Mouse (Mus musculus) kidney, postnatal 0 days (tissue): ENCODE measurements around the gene Slc39a11. TPM values are rescaled to one million over a fixed set of nuclear protein-coding genes. Genes with fewer than 3 reads are reported as not detected.

ENCODE experiments used
- ATAC-seq: fragments of 200-750 bp; cut with Nextera tagmentation; replicated peaks from 2 replicates; pipeline ENCODE4 v1.8.0; 2017; ENCODE audit warnings: low read depth, moderate number of reproducible peaks, moderate TSS enrichment, moderate library complexity; ENCODE audit not compliant: low FRiP score
- DNase-seq: peaks from one replicate; pipeline ENCODE4 v3.0.0-alpha.2; 2016; ENCODE audit warnings: low spot score
- H3K27ac ChIP-seq: fragments of 300-500 bp; sonication (generic); 2 replicates; pipeline ENCODE4 v1.5.1; 2014; ENCODE audit warnings: mild to moderate bottlenecking
- H3K27me3 ChIP-seq: fragments of 300-500 bp; sonication (generic); 2 replicates; pipeline ENCODE4 v1.6.1; 2014; ENCODE audit warnings: low read length, mixed read lengths; ENCODE audit not compliant: insufficient read depth
- H3K36me3 ChIP-seq: fragments of 300-500 bp; sonication (generic); 2 replicates; pipeline ENCODE4 v1.6.1; 2014; ENCODE audit warnings: low read length, mixed read lengths; ENCODE audit not compliant: insufficient read depth
- H3K4me1 ChIP-seq: fragments of 300-500 bp; sonication (generic); replicated peaks from 2 replicates; pipeline ENCODE4 v1.6.1; 2014; ENCODE audit warnings: antibody characterized with exemption, low read length, mixed read lengths; ENCODE audit not compliant: insufficient read depth
- H3K4me2 ChIP-seq: fragments of 300-500 bp; sonication (generic); 2 replicates; pipeline ENCODE4 v1.6.1; 2014; ENCODE audit warnings: mild to moderate bottlenecking, low read length, moderate library complexity, mixed read lengths
- H3K4me3 ChIP-seq: fragments of 300-500 bp; sonication (generic); replicated peaks from 2 replicates; pipeline ENCODE4 v1.5.1; 2014; ENCODE audit warnings: low read depth, low read length
- H3K9ac ChIP-seq: fragments of 300-500 bp; sonication (generic); 2 replicates; pipeline ENCODE4 v1.6.1; 2014; ENCODE audit warnings: low read depth, low read length
- H3K9me3 ChIP-seq: fragments of 300-500 bp; sonication (generic); replicated peaks from 2 replicates; pipeline ENCODE4 v1.6.1; 2016; ENCODE audit warnings: low read length, inconsistent platforms, mixed read lengths
- CTCF ChIP-seq: IDR thresholded peaks from 2 replicates; pipeline ENCODE4 v1.5.1; 2016; ENCODE audit warnings: antibody characterized with exemption, low read depth, mild to moderate bottlenecking, moderate library complexity
- WGBS: fragments of 180-500 bp; shearing (Covaris S2); extraction: QIAGEN DNeasy Blood & Tissue Kit; methylation state at CpG from one replicate; pipeline ENCODE4 v1.1.7; 2014; 5-methylcytosine and 5-hydroxymethylcytosine counted together
- polyA plus RNA-seq: library from polyadenylated mRNA; unstranded; fragments of >200 nt; fragmentation: Nextera tagmentation; extraction: Ambion mirVana; gene quantifications from 2 replicates; pipeline ENCODE4 v1.2.1, GENCODE M21; 2015

Slc39a11 gene
- polyA plus RNA-seq, 1 experiment from 2014 or later: 23.3 TPM

GRCm38 (mm10) chr11:113528391-113528790 is 121.5 kb downstream of the Slc39a11 start:
- no peak overlapping the region for H3K9ac ChIP-seq
- no peaks in the 10 kb centered on the region for H3K27me3 ChIP-seq
- no peak overlapping the region for H3K4me3 ChIP-seq
- no peaks in the 10 kb centered on the region for H3K36me3 ChIP-seq
- no peak for DNase-seq
- 87% methylated on average over 3 of the region's 3 CpGs for WGBS
- no peak for ATAC-seq
- H3K4me1 ChIP-seq: no peaks in the 10 kb centered on the region
- no peak overlapping the region for H3K4me2 ChIP-seq
- H3K27ac ChIP-seq: no peak overlapping the region
- TF ChIP-seq CTCF: no peak
- no peaks in the 10 kb centered on the region for H3K9me3 ChIP-seq

- DNase-seq (no peak), ATAC-seq (0 out of 2 replicates have a peak, but pooled peaks have one; percentile 10)
- no peaks in the 10 kb centered on the region for H3K36me3 ChIP-seq
- H3K27ac ChIP-seq: no peak overlapping the region
- H3K9ac ChIP-seq: no peak overlapping the region
- TF ChIP-seq CTCF: no peak
- H3K9me3 ChIP-seq: no peaks in the 10 kb centered on the region
- no peak overlapping the region for H3K4me2 ChIP-seq
- WGBS: 59% methylated on average over 18 of the region's 18 CpGs
- H3K4me1 ChIP-seq: 0 out of 2 replicates have a peak, but pooled peaks cover 4% of the 10 kb centered on the region
- H3K27me3 ChIP-seq: no peaks in the 10 kb centered on the region
- no peak overlapping the region for H3K4me3 ChIP-seq
Observed at GRCm38 (mm10) chr11:113525731-113526130, 124.1 kb downstream of the Slc39a11 start.

DNA sequence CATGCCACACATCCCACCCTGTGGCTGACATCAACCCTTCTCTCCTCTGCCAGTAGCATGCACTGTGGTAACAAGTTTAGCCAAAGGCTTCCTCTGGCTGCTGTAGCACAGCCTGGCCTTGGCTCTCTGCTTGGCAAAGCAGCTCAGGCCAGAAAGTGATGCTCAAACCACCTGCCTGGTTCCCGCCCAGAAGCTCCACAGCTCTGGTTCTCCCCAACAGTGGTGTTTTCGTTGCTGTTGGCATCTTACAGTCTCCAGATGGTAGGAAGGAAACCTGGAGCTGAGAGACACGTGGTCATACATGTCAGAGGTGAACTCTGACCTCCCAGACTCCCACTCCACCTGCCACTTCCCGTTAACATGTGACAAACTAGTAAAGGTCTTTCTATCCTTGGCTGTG is 127.2 kb downstream of the Slc39a11 start:
- WGBS: 83% methylated on average over 4 of the region's 4 CpGs
- no peak for TF ChIP-seq CTCF
- ATAC-seq: no peak
- Histone ChIP-seq H3K4me2 (no peak overlapping the region), H3K9ac (no peak overlapping the region), H3K27me3 (no peaks in the 10 kb centered on the region), H3K9me3 (no peaks in the 10 kb centered on the region), H3K4me1 (0 out of 2 replicates have a peak, but pooled peaks cover 5% of the 10 kb centered on the region), H3K36me3 (no peaks in the 10 kb centered on the region), H3K27ac (no peak overlapping the region), H3K4me3 (no peak overlapping the region)
- DNase-seq: no peak

GRCm38 (mm10) chr11:113521469-113522190 is 128.2 kb downstream of the Slc39a11 start:
- no peak for DNase-seq
- no peak overlapping the region for H3K27ac ChIP-seq
- H3K9ac ChIP-seq: no peak overlapping the region
- 77% methylated on average over 20 of the region's 20 CpGs for WGBS
- 0 out of 2 replicates have a peak, but pooled peaks cover 5% of the 10 kb centered on the region for H3K4me1 ChIP-seq
- ATAC-seq: no peak
- no peak for TF ChIP-seq CTCF
- no peaks in the 10 kb centered on the region for H3K9me3 ChIP-seq
- no peak overlapping the region for H3K4me2 ChIP-seq
- no peaks in the 10 kb centered on the region for H3K36me3 ChIP-seq
- H3K27me3 ChIP-seq: no peaks in the 10 kb centered on the region
- no peak overlapping the region for H3K4me3 ChIP-seq

GRCm38 (mm10) chr11:113520851-113521461 is 128.9 kb downstream of the Slc39a11 start:
- TF ChIP-seq CTCF: no peak
- H3K4me1 ChIP-seq: 0 out of 2 replicates have a peak, but pooled peaks cover 5% of the 10 kb centered on the region
- H3K27ac ChIP-seq: no peak overlapping the region
- ATAC-seq (no peak), DNase-seq (no peak)
- no peaks in the 10 kb centered on the region for H3K9me3 ChIP-seq
- no peak overlapping the region for H3K4me2 ChIP-seq
- no peaks in the 10 kb centered on the region for H3K36me3 ChIP-seq
- H3K27me3 ChIP-seq: no peaks in the 10 kb centered on the region
- 59% methylated on average over 17 of the region's 17 CpGs for WGBS
- no peak overlapping the region for H3K9ac ChIP-seq
- H3K4me3 ChIP-seq: no peak overlapping the region

GRCm38 (mm10) chr11:113520373-113520772 is 129.5 kb downstream of the Slc39a11 start:
- Histone ChIP-seq H3K36me3 (no peaks in the 10 kb centered on the region), H3K9me3 (no peaks in the 10 kb centered on the region), H3K4me2 (no peak overlapping the region), H3K27ac (no peak overlapping the region), H3K27me3 (no peaks in the 10 kb centered on the region), H3K9ac (no peak overlapping the region), H3K4me1 (0 out of 2 replicates have a peak, but pooled peaks cover 5% of the 10 kb centered on the region), H3K4me3 (no peak overlapping the region)
- WGBS: 73% methylated on average over 8 of the region's 8 CpGs
- TF ChIP-seq CTCF: no peak
- DNase-seq (no peak), ATAC-seq (no peak)
